Mouse (Mus musculus) limb, embryonic 15.5 days (tissue): Measurements from ENCODE around the gene Poldip3. TPM values are rescaled to one million over a fixed set of nuclear protein-coding genes. Genes with fewer than 3 reads are reported as not detected.
A peak's percentile ranks its signal among the peaks of the same experiment; 100 is the strongest.
"Not testable (repeated sequence)": the region's sequence is repeated elsewhere in the genome, so short reads cannot be mapped to it uniquely, and the experiment has no call there.

Experiments used
- ATAC-seq: fragments of 200-750 bp; cut with Nextera tagmentation; 2 replicates; pipeline ENCODE4 v1.8.0; 2017; ENCODE audit warnings: low read depth, moderate TSS enrichment; ENCODE audit not compliant: insufficient number of reproducible peaks, low FRiP score, low TSS enrichment
- H3K27ac ChIP-seq: fragments of 300-500 bp; sonication (generic); 2 replicates; pipeline ENCODE4 v1.5.1; 2015; ENCODE audit warnings: moderate library complexity, mild to moderate bottlenecking, inconsistent platforms
- H3K27me3 ChIP-seq: fragments of 300-500 bp; sonication (generic); 2 replicates; pipeline ENCODE4 v1.6.1; 2015; ENCODE audit warnings: inconsistent platforms
- H3K36me3 ChIP-seq: fragments of 300-500 bp; sonication (generic); 2 replicates; pipeline ENCODE4 v1.6.1; 2015; ENCODE audit warnings: inconsistent platforms
- H3K4me1 ChIP-seq: fragments of 300-500 bp; sonication (generic); 2 replicates; pipeline ENCODE4 v1.6.1; 2015; ENCODE audit warnings: inconsistent platforms
- H3K4me2 ChIP-seq: fragments of 300-500 bp; sonication (generic); 2 replicates; pipeline ENCODE4 v1.6.1; 2015; ENCODE audit warnings: mild to moderate bottlenecking, inconsistent platforms
- H3K4me3 ChIP-seq: fragments of 300-500 bp; sonication (generic); 2 replicates; pipeline ENCODE4 v1.5.1; 2015; ENCODE audit warnings: mild to moderate bottlenecking, inconsistent platforms
- H3K9ac ChIP-seq: fragments of 300-500 bp; sonication (generic); 2 replicates; pipeline ENCODE4 v1.6.1; 2015; ENCODE audit warnings: inconsistent platforms
- H3K9me3 ChIP-seq: fragments of 300-500 bp; sonication (generic); 2 replicates; pipeline ENCODE4 v1.6.1; 2016; ENCODE audit warnings: inconsistent platforms
- WGBS: fragments of 180-500 bp; shearing (Covaris S2); methylation state at CpG from one replicate; pipeline ENCODE4 v1.1.7; 2015; 5-methylcytosine and 5-hydroxymethylcytosine counted together
- polyA plus RNA-seq: library from polyadenylated mRNA; unstranded; fragments of >200 nt; fragmentation: Nextera tagmentation; extraction: Ambion mirVana; gene quantifications from 2 replicates; pipeline ENCODE4 v1.2.1, GENCODE M21; 2015

The Poldip3 gene
- polyA plus RNA-seq, 1 experiment from 2014 or later, result 137 TPM

DNA sequence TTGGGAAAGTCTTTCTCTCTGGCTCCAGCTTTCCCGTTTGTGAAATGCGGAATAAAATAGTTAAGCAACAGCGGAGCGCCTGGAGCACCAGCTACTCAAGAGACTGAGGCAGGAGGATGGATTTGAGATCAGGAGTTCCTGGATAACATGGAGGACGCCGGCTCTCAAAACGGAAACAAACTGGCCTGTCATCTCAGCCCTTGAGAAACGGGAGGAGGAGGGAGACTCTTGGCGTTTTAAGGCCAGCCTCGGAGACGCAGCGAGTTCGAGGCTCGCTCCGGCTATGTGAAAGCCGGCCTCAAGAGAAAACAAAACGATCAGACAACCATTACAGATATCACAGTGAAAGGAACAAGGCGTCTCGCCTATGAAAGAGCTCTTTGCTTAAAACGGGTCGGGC, 789 bp downstream of the Poldip3 start:
- Histone ChIP-seq H3K4me2 (peak overlapping the region; percentile 73), H3K27ac (peak overlapping the region; percentile 98), H3K36me3 (peaks cover 22% of the 10 kb centered on the region), H3K4me1 (peaks cover 16% of the 10 kb centered on the region), H3K9me3 (no peaks in the 10 kb centered on the region), H3K27me3 (no peaks in the 10 kb centered on the region), H3K9ac (peak overlapping the region; percentile 96), H3K4me3 (peak overlapping the region; percentile 88)
- ATAC-seq, result no peak
- WGBS, result 2% methylated on average over 21 of the region's 21 CpGs

DNA sequence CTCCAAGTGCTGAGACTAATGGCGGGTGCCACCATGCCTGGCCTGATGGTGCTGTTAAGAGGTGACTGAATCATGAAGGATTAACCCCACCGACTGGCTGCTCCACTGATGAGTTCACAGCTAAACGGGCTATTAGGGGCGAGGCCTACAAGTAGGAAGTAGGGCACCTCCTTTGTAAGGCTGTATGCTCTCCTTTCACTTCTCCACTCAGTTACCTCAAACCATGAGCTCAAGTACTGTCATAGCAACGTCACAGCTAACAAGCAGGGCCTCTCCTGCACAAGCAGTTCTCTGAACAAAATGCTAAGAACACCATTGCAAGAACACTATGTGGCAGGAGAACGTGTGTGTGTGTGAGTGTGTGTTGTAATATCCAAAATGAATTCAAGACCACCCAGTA, 3.6 kb downstream of the Poldip3 start:
- no peak for ATAC-seq
- Histone ChIP-seq H3K27me3 (no peaks in the 10 kb centered on the region), H3K4me3 (no peak overlapping the region), H3K9me3 (no peaks in the 10 kb centered on the region), H3K4me1 (peaks cover 28% of the 10 kb centered on the region), H3K36me3 (peaks cover 21% of the 10 kb centered on the region), H3K27ac (no peak overlapping the region), H3K9ac (no peak overlapping the region), H3K4me2 (no peak overlapping the region)
- 86% methylated on average over 6 of the region's 6 CpGs for WGBS

DNA sequence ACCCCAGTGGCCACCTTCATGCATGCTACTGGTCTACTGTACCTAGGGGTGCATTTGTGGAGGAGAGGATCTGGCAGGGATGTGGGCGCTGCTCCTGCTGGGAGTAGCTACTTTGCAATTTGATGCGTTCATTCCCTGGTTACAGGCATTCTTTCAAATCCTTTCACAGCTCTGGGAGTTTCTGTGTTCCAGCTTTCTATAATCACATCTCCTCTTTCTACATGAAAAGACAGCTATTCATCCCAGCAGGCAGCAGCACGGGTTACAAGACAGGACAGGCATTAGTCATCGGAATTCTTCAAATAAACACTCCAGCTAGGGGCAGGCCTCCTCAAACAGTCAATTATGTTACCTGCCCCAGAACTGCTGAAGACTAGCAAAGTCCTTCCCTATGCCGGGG, 6.3 kb downstream of the Poldip3 start:
- Histone ChIP-seq H3K27me3 (no peaks in the 10 kb centered on the region), H3K4me3 (no peak overlapping the region), H3K27ac (peak overlapping the region; percentile 64), H3K36me3 (peaks cover 27% of the 10 kb centered on the region), H3K4me2 (no peak overlapping the region), H3K4me1 (peaks cover 21% of the 10 kb centered on the region), H3K9ac (no peak overlapping the region), H3K9me3 (no peaks in the 10 kb centered on the region)
- WGBS, result 44% methylated on average over 5 of the region's 5 CpGs
- ATAC-seq, result no peak

DNA sequence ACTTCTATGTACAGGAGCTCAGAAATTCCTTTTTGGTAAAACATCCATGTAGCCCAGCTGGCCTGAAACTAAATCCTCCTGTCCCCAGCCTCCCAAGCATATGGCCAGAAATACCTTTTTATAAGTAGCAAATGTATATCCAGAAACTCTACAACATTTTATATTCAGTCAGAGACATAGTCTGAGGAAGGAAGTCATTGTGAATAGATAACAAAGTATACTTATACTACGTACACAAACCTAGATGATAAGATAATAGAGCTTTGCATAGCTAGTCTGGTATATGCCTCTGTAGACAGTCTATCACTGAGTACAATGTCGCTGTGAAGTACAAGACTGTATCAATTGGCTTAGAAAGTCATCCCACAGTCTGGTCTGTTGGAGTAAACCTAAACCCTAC, 13.5 kb downstream of the Poldip3 start:
- Histone ChIP-seq H3K9ac (no peak overlapping the region), H3K4me1 (peaks cover 3% of the 10 kb centered on the region; the same call in 1 of the 2 replicates), H3K4me2 (no peak overlapping the region), H3K27ac (no peak overlapping the region), H3K9me3 (no peaks in the 10 kb centered on the region), H3K36me3 (peaks cover 73% of the 10 kb centered on the region), H3K4me3 (no peak overlapping the region), H3K27me3 (no peaks in the 10 kb centered on the region)
- WGBS, result 87% methylated on average over 2 of the region's 2 CpGs
- ATAC-seq, result no peak

DNA sequence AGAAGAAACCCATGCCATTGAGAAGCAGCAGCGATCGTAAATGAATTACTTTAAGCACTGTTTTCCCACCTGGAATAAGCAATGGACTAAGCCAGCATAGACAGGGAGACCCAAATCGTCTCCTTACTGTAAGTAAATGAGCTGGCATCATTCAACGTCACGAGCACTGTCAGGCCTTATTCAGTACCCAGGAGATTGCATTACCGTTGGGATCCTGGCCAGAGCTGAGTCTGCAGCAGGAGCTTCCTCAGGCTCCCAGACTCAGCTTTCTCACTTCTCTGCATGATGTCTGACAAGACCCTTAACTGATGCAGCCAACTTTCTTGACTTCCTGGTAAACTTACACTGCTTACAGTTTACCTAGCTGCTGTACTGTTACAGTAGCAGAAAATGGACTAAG, 14.5 kb downstream of the Poldip3 start:
- ATAC-seq, result no peak
- no peaks in the 10 kb centered on the region for H3K4me1 ChIP-seq
- 86% methylated on average over 6 of the region's 6 CpGs for WGBS
- no peak overlapping the region for H3K9ac ChIP-seq
- peaks cover 83% of the 10 kb centered on the region for H3K36me3 ChIP-seq
- no peak overlapping the region for H3K4me2 ChIP-seq
- no peak overlapping the region for H3K27ac ChIP-seq
- H3K27me3 ChIP-seq, result no peaks in the 10 kb centered on the region
- no peaks in the 10 kb centered on the region for H3K9me3 ChIP-seq
- H3K4me3 ChIP-seq, result no peak overlapping the region

DNA sequence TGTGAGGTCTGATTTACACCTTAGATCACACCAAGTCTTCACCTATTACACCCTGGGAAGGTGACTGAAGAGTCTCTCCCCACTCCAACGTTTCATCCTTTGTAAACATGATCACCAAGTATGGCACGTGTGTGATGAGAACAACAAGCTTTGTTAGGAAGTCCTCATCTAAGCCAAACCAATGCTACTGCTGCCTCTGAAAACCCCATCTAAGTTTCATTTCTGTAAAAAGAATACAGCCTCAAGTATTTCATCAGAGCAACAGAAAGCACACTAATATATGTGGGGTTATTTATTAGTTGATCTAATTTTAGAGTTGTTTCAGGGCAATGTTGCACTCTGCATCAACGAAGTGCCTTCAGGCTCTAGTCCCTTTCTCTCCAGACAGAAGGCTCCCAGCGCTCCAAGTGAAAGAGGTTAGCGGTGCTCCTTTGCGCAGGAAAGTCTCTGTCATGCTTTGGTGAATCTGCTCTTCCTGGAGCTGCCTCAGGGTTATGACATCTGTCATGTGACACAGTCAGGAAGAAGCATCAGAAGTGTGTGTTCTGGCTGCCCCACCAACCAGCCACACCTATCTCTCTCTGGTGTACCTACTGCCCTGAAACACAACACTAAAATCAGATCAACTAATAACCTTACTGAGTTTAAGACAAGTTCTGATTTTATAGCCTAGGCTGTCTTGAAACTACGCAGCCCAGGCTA, 19.5 kb downstream of the Poldip3 start:
- Histone ChIP-seq H3K4me2 (no peak overlapping the region), H3K27ac (no peak overlapping the region), H3K9ac (no peak overlapping the region), H3K4me3 (no peak overlapping the region), H3K36me3 (peaks cover 93% of the 10 kb centered on the region), H3K4me1 (no peaks in the 10 kb centered on the region), H3K9me3 (no peaks in the 10 kb centered on the region), H3K27me3 (no peaks in the 10 kb centered on the region)
- WGBS, result 91% methylated on average over 7 of the region's 7 CpGs
- no peak for ATAC-seq

DNA sequence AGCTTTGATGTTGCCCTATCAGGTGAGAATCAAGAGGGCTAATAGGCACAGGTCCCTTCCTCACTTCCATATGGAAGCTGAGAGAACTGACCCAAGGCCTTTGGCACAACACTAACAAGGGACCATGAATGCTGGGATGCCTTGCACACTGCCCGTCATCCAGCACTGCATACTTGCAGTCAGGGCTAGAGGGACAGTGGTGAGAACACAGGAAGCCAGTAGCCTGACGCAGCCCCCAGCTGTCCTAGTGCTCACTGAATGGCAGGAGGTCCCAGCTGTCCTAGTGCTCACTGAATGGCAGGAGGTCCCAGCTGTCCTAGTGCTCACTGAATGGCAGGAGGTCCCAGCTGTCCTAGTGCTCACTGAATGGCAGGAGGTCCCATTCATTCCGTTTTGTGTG, 22.1 kb downstream of the Poldip3 start:
- not testable (repeated sequence) for H3K4me2 ChIP-seq, H3K4me1 ChIP-seq, H3K27me3 ChIP-seq, H3K9ac ChIP-seq, H3K9me3 ChIP-seq, H3K4me3 ChIP-seq
- ATAC-seq, result 0 out of 2 replicates have a peak, but pooled peaks have one; percentile 53
- WGBS, result 85% methylated on average over 3 of the region's 3 CpGs
- Histone ChIP-seq H3K27ac (peak overlapping the region; percentile 54; the same call in 1 of the 2 replicates), H3K36me3 (peaks cover 75% of the 10 kb centered on the region)

DNA sequence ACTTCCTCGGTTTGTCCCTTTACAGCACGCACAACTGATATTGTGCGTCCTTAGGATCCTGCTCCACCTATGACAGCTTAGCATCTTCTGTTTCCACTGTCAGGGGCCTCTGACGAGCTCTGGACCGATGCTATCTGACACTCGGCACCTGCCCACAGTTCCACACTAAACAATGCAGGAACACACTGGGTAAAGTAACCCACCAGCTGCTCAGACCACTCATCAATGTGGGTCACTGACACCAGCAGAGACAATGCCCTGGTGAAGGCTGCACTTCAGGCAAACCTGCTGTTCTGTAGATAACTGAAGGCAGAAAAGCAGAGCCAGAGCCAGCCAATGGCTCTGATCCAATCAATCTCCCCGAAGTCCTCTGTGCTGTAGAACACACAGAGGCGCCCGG, 22.6 kb downstream of the Poldip3 start:
- peaks cover 70% of the 10 kb centered on the region for H3K36me3 ChIP-seq
- ATAC-seq, result no peak; the same call in 1 of the 2 replicates
- peaks cover 3% of the 10 kb centered on the region for H3K4me1 ChIP-seq
- no peak overlapping the region for H3K4me3 ChIP-seq
- H3K27me3 ChIP-seq, result no peaks in the 10 kb centered on the region
- peak overlapping the region; percentile 54; the same call in 1 of the 2 replicates for H3K27ac ChIP-seq
- WGBS, result 89% methylated on average over 9 of the region's 9 CpGs
- no peaks in the 10 kb centered on the region for H3K9me3 ChIP-seq
- no peak overlapping the region for H3K9ac ChIP-seq
- H3K4me2 ChIP-seq, result no peak overlapping the region

DNA sequence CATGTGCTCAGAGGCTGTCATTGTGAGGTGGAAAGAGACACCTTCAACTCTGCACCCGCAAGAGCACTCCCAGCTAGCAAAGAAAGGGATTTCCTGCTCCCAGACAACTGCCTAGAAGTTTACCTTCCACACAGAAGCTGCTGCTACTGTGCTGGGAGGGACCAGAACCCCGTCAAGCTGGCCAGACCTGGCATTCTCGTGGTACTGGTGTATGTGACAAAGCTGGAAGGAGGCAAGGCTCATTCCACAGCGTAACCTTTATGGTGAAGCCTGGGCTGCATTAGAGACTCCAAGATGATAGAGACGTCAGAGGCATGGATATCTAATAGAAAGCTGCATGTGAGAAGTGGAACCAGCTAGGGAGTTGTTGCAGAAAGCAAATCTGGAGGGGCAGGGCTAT, 24.6 kb downstream of the Poldip3 start:
- Histone ChIP-seq H3K4me1 (peaks cover 8% of the 10 kb centered on the region), H3K27me3 (no peaks in the 10 kb centered on the region), H3K4me2 (no peak overlapping the region), H3K4me3 (no peak overlapping the region), H3K9ac (no peak overlapping the region), H3K9me3 (no peaks in the 10 kb centered on the region), H3K27ac (0 out of 2 replicates have a peak overlapping the region, but pooled peaks have one; percentile 43), H3K36me3 (peaks cover 55% of the 10 kb centered on the region)
- 54% methylated on average over 5 of the region's 5 CpGs for WGBS
- ATAC-seq, result no peak

DNA sequence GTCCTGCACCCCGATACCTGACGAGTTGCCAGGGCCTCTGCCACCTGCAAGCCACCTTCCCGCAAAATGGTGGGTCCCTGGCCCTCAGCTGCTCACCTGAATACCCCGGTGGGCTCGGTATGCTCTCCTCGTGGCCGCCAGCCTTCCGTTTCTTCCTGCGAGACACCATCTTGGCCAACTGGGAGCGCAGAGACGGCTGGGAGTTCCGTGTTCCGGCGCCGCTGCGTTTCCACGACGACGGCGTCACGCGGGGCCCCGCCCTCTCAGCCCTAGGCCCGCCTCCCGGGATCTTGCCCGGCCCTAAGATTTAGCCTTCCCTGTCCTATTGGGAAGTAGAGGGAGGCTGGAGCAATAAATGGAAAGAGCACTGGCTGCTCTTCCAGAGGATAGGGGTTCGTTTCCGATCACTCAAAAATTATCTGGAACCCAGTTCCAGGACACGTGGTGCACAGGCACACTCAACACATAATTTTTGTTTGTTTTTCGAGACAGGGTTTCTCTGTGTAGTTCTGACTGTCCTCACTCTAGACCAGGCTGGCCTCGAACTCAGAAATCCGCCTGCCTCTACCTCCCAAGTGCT, 26.5 kb downstream of the Poldip3 start, which contains the start of gene Rrp7a:
Gene Rrp7a, minus strand, starts transcription at position 236 of the 580 bp plus-strand sequence.
- 8% methylated on average over 32 of the region's 32 CpGs for WGBS
- H3K36me3 ChIP-seq, result peaks cover 53% of the 10 kb centered on the region

DNA sequence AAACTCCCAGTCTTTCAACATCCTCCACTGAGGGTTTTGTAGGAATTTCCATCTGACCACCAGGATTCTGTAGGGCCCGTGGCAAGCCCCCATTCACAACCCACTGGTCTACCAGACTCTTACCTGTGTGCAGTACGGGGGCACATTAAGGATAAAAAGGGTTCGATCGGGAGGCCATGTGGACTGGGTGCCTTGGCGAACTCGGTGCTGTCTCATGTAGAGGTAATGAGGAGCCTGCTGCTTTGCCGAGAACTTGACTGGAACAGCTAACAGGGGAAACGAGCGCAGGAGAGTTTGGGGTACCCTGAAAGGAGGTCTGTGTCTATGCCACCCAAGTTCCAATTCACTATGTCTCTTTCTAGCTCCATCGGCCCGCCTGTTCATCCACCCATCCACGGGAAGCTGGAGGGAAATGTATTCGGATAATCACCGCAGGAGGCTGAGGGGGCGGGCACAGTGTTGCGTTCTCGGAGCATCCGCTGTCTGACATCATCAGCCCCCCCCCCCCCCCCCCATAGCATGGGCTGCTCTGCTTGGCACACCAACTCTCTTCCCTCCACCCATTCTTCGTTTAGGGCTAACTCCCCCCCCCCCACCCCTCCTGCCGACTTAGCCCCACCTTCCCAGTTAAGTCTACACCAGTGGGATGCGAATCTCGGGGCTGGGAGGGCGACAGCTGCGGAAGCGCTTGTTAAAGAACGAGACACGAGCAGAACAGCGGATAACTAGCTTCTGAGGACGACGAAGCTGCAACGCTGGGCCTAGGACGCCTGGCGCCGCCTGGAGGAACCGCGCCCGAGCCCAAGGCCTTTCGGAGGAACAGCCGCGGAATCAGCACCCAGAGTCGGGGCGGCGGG, 27.2 kb downstream of the Poldip3 start:
- no peak for ATAC-seq
- no peaks in the 10 kb centered on the region for H3K27me3 ChIP-seq
- peak overlapping the region; percentile 29 for H3K9ac ChIP-seq
- peak overlapping the region; percentile 85 for H3K4me3 ChIP-seq
- H3K27ac ChIP-seq, result peak overlapping the region; percentile 85
- no peaks in the 10 kb centered on the region for H3K9me3 ChIP-seq
- peaks cover 55% of the 10 kb centered on the region for H3K36me3 ChIP-seq
- 2% methylated on average over 43 of the region's 43 CpGs for WGBS
- H3K4me1 ChIP-seq, result peaks cover 14% of the 10 kb centered on the region
- H3K4me2 ChIP-seq, result peak overlapping the region; percentile 72

More for the DNA sequence above, 26.5 kb downstream of the Poldip3 start, which contains the start of gene Rrp7a:
- H3K4me2 ChIP-seq, result peak within 1 kb of the TSS; percentile 72
- peaks cover 14% of the 10 kb centered on the region for H3K4me1 ChIP-seq
- H3K9ac ChIP-seq, result peak within 1 kb of the TSS; percentile 29
- H3K4me3 ChIP-seq, result peak within 1 kb of the TSS; percentile 85
- peak; percentile 84 for ATAC-seq
- no peaks in the 10 kb centered on the region for H3K27me3 ChIP-seq
- H3K9me3 ChIP-seq, result no peaks in the 10 kb centered on the region
- peak within 1 kb of the TSS; percentile 85 for H3K27ac ChIP-seq

DNA sequence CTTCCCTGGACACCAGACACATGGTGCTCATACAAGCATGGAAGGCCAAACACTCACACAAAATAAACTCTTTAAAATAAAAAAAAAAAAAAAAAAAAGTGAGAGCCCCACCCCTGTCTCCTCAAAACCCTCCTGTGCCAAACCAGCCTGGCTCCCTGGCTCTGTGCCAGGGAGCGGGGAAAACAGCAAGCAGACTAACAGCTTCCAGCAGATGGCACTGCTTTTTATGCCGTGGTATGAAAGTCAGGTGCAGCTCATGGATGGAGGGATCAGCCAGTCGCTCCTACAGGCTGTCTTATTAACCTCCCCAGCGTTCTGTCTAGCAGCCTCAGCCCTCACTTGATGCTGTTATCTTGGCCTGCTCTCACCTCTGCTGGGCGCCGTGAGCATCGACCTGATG, 30.8 kb downstream of the Poldip3 start:
- H3K27ac ChIP-seq, result no peak overlapping the region
- no peaks in the 10 kb centered on the region for H3K27me3 ChIP-seq
- no peak overlapping the region for H3K4me2 ChIP-seq
- peaks cover 57% of the 10 kb centered on the region for H3K36me3 ChIP-seq
- no peak overlapping the region for H3K4me3 ChIP-seq
- ATAC-seq, result no peak
- H3K4me1 ChIP-seq, result peaks cover 22% of the 10 kb centered on the region
- H3K9ac ChIP-seq, result no peak overlapping the region
- WGBS, result 54% methylated on average over 7 of the region's 7 CpGs
- no peaks in the 10 kb centered on the region for H3K9me3 ChIP-seq
